Mouse (Mus musculus) intestine, postnatal 0 days (tissue): ENCODE data around the gene Trap1. TPM values are rescaled to one million over a fixed set of nuclear protein-coding genes. Genes with fewer than 3 reads are reported as not detected.

Experiments used
- ATAC-seq: fragments of 200-750 bp; cut with Nextera tagmentation; 2 replicates; pipeline ENCODE4 v1.8.0; 2017; ENCODE audit warnings: mild to moderate bottlenecking, moderate TSS enrichment, moderate library complexity
- H3K27ac ChIP-seq: fragments of 300-500 bp; sonication (generic); 2 replicates; pipeline ENCODE4 v1.5.1; 2014; ENCODE audit warnings: mild to moderate bottlenecking, low read depth, low read length, moderate library complexity
- H3K27me3 ChIP-seq: fragments of 300-500 bp; sonication (generic); replicated peaks from 2 replicates; pipeline ENCODE4 v1.6.1; 2014; ENCODE audit warnings: low read length, mixed read lengths; ENCODE audit not compliant: control insufficient read depth, insufficient read depth
- H3K36me3 ChIP-seq: fragments of 300-500 bp; sonication (generic); 2 replicates; pipeline ENCODE4 v1.6.1; 2014; ENCODE audit warnings: mild to moderate bottlenecking, moderate library complexity; ENCODE audit not compliant: control insufficient read depth, insufficient read depth
- H3K4me1 ChIP-seq: fragments of 300-500 bp; sonication (generic); replicated peaks from 2 replicates; pipeline ENCODE4 v1.6.1; 2014; ENCODE audit warnings: antibody characterized with exemption, low read length, mixed read lengths; ENCODE audit not compliant: control insufficient read depth, insufficient read depth
- H3K4me2 ChIP-seq: fragments of 300-500 bp; sonication (generic); replicated peaks from 2 replicates; pipeline ENCODE4 v1.6.1; 2014; ENCODE audit warnings: low read depth, mild to moderate bottlenecking, moderate library complexity
- H3K4me3 ChIP-seq: fragments of 300-500 bp; sonication (generic); 2 replicates; pipeline ENCODE4 v1.5.1; 2014; ENCODE audit warnings: low read depth, low read length
- H3K9ac ChIP-seq: fragments of 300-500 bp; sonication (generic); 2 replicates; pipeline ENCODE4 v1.6.1; 2014; ENCODE audit warnings: mild to moderate bottlenecking, low read depth, low read length
- H3K9me3 ChIP-seq: fragments of 300-500 bp; sonication (generic); 2 replicates; pipeline ENCODE4 v1.6.1; 2016; ENCODE audit warnings: mixed run types; ENCODE audit not compliant: control insufficient read depth
- CTCF ChIP-seq: sonication (generic); IDR thresholded peaks from 2 replicates; pipeline ENCODE4 v1.5.1; 2016; ENCODE audit warnings: low read depth, mild to moderate bottlenecking, control low read depth, antibody characterized with exemption, moderate library complexity
- WGBS: fragments of 180-500 bp; shearing (Covaris S2); extraction: QIAGEN DNeasy Blood & Tissue Kit; methylation state at CpG from one replicate; pipeline ENCODE4 v1.1.7; 2014; 5-methylcytosine and 5-hydroxymethylcytosine counted together
- microRNA-seq: library from miRNA; unstranded; fragments of <30 nt; microRNA quantifications from one replicate; pipeline ENCODE4, GENCODE M21; 2016
- polyA plus RNA-seq: library from polyadenylated mRNA; unstranded; fragments of >200 nt; fragmentation: Nextera tagmentation; extraction: Ambion mirVana; gene quantifications from 2 replicates; pipeline ENCODE4 v1.2.1, GENCODE M21; 2015

The Trap1 gene
- polyA plus RNA-seq, 1 experiment from 2014 or later, result 35.3 TPM

- no peak overlapping the region for H3K4me3 ChIP-seq
- no peaks in the 10 kb centered on the region for H3K4me1 ChIP-seq
- no peak overlapping the region for H3K9ac ChIP-seq
- H3K4me2 ChIP-seq, result peak overlapping the region; percentile 37
- H3K36me3 ChIP-seq, result no peaks in the 10 kb centered on the region
- H3K9me3 ChIP-seq, result no peaks in the 10 kb centered on the region
- 36% methylated on average over 4 of the region's 4 CpGs for WGBS
- ATAC-seq, result peak; percentile 91
- peak overlapping the region; percentile 71; the same call in 1 of the 2 replicates for H3K27ac ChIP-seq
- H3K27me3 ChIP-seq, result no peaks in the 10 kb centered on the region
- TF ChIP-seq CTCF, result no peak
Measured at GRCm38 (mm10) chr16:4012882-4013570, 64.6 kb downstream of the Trap1 start.

- H3K27ac ChIP-seq, result peak within 1 kb of the TSS; percentile 85
- no peaks in the 10 kb centered on the region for H3K27me3 ChIP-seq
- WGBS, result 1% methylated on average over 58 of the region's 58 CpGs
- H3K4me2 ChIP-seq, result peak within 1 kb of the TSS; percentile 93
- peak within 1 kb of the TSS; percentile 61 for H3K9ac ChIP-seq
- H3K36me3 ChIP-seq, result peaks cover 22% of the 10 kb centered on the region
- H3K9me3 ChIP-seq, result no peaks in the 10 kb centered on the region
- peaks cover 4% of the 10 kb centered on the region; the same call in 1 of the 2 replicates for H3K4me1 ChIP-seq
- H3K4me3 ChIP-seq, result peak within 1 kb of the TSS; percentile 95
- peak; percentile 92 for ATAC-seq
- peak; percentile 75 for TF ChIP-seq CTCF
Measured at GRCm38 (mm10) chr16:4003489-4004398, 73.9 kb downstream of the Trap1 start, which contains the start of gene Slx4. Gene Slx4, minus strand, starts transcription at chr16:4003770.

Small RNA genes within 50 kb of the gene (microRNA-seq; reads per million reads assigned to microRNA genes)
- gene Gm23413, result not detected

Other genes with a start within 250 kb of the Trap1 start
- not detected in 2 replicates for gene Olfr15, start 246.9 kb downstream of the Trap1 start, polyA plus RNA-seq
- gene Zfp174, start 230.6 kb downstream of the Trap1 start, polyA plus RNA-seq, result 0.35 and 0.44 TPM in 2 replicates
- 34.0 and 35.4 TPM in 2 replicates for gene Naa60, start 205.5 kb downstream of the Trap1 start, polyA plus RNA-seq
- 2.2 and 2.7 TPM in 2 replicates for gene Zfp597, start 193.3 kb downstream of the Trap1 start, polyA plus RNA-seq
- gene Gm20695, start 193.2 kb downstream of the Trap1 start, polyA plus RNA-seq, result 0.72 and 1.2 TPM in 2 replicates
- gene 1700037C18Rik, start 169.1 kb downstream of the Trap1 start, polyA plus RNA-seq, result 5.5 and 6.4 TPM in 2 replicates
- gene Cluap1, start 169.0 kb downstream of the Trap1 start, polyA plus RNA-seq, result 9.1 and 9.2 TPM in 2 replicates
- 0.46 and 0.50 TPM in 2 replicates for gene Nlrc3, start 101.2 kb downstream of the Trap1 start, polyA plus RNA-seq
- 5.6 and 6.0 TPM in 2 replicates for gene Slx4, start 74.1 kb downstream of the Trap1 start, polyA plus RNA-seq
- gene Dnase1, start 40.9 kb downstream of the Trap1 start, polyA plus RNA-seq, result 8.0 and 8.9 TPM in 2 replicates
- 22.7 and 33.1 TPM in 2 replicates for gene Crebbp, start 136.2 kb upstream of the Trap1 start, polyA plus RNA-seq